Mouse (Mus musculus) stomach, embryonic 14.5 days (tissue): ENCODE data around the gene 4930590J08Rik. TPM values are rescaled to one million over a fixed set of nuclear protein-coding genes. Genes with fewer than 3 reads are reported as not detected.

ENCODE experiments used
- ATAC-seq: fragments of 200-750 bp; cut with Nextera tagmentation; 2 replicates; pipeline ENCODE4 v1.8.0; 2017; ENCODE audit warnings: low read depth, moderate TSS enrichment; ENCODE audit not compliant: insufficient number of reproducible peaks, insufficient read depth, low FRiP score
- H3K27ac ChIP-seq: fragments of 300-500 bp; sonication (generic); 2 replicates; pipeline ENCODE4 v1.5.1; 2014; ENCODE audit warnings: mild to moderate bottlenecking, low read length, moderate library complexity, mixed read lengths
- H3K27me3 ChIP-seq: fragments of 300-500 bp; sonication (generic); 2 replicates; pipeline ENCODE4 v1.6.1; 2014; ENCODE audit warnings: low read length, control low read depth, mixed read lengths; ENCODE audit not compliant: control insufficient read depth, insufficient read depth
- H3K36me3 ChIP-seq: fragments of 300-500 bp; sonication (generic); 2 replicates; pipeline ENCODE4 v1.6.1; 2014; ENCODE audit warnings: mild to moderate bottlenecking, control low read depth, low read length, moderate library complexity, mixed read lengths; ENCODE audit not compliant: control insufficient read depth, insufficient read depth
- H3K4me1 ChIP-seq: fragments of 300-500 bp; sonication (generic); 2 replicates; pipeline ENCODE4 v1.6.1; 2014; ENCODE audit warnings: low read length, control low read depth, mixed read lengths; ENCODE audit not compliant: control insufficient read depth, insufficient read depth
- H3K4me2 ChIP-seq: fragments of 300-500 bp; sonication (generic); replicated peaks from 2 replicates; pipeline ENCODE4 v1.6.1; 2014; ENCODE audit warnings: low read depth, low read length, control low read depth
- H3K4me3 ChIP-seq: fragments of 300-500 bp; sonication (generic); 2 replicates; pipeline ENCODE4 v1.5.1; 2014; ENCODE audit warnings: low read depth, low read length, control low read depth
- H3K9ac ChIP-seq: fragments of 300-500 bp; sonication (generic); replicated peaks from 2 replicates; pipeline ENCODE4 v1.6.1; 2014; ENCODE audit warnings: low read depth, mild to moderate bottlenecking, control low read depth, low read length, moderate library complexity, mixed read lengths
- H3K9me3 ChIP-seq: fragments of 300-500 bp; sonication (generic); 2 replicates; pipeline ENCODE4 v1.6.1; 2016; ENCODE audit warnings: low read depth, low read length, control low read depth; ENCODE audit not compliant: control insufficient read depth
- WGBS: fragments of 180-500 bp; shearing (Covaris S2); extraction: QIAGEN DNeasy Blood & Tissue Kit; methylation state at CpG from one replicate; pipeline ENCODE4 v1.1.7; 2014; 5-methylcytosine and 5-hydroxymethylcytosine counted together
- polyA plus RNA-seq: library from polyadenylated mRNA; unstranded; fragments of >200 nt; fragmentation: Nextera tagmentation; extraction: Ambion mirVana; gene quantifications from 2 replicates; pipeline ENCODE4 v1.2.1, GENCODE M21; 2014

4930590J08Rik gene
- polyA plus RNA-seq, 1 experiment from 2014 or later = 0.49 TPM

GRCm38 (mm10) chr6:91996072-91996471 lies 93.5 kb downstream of the 4930590J08Rik start:
- no peak for ATAC-seq
- Histone ChIP-seq H3K36me3 (no peaks in the 10 kb centered on the region), H3K9me3 (no peaks in the 10 kb centered on the region), H3K27me3 (no peaks in the 10 kb centered on the region), H3K27ac (no peak overlapping the region), H3K4me3 (no peak overlapping the region), H3K4me2 (no peak overlapping the region), H3K9ac (no peak overlapping the region), H3K4me1 (no peaks in the 10 kb centered on the region)
- WGBS = 78% methylated on average over 8 of the region's 8 CpGs

Other genes with a start within 250 kb of the 4930590J08Rik start
- gene Slc6a6, start 218.8 kb upstream of the 4930590J08Rik start, polyA plus RNA-seq = 60.3 and 65.1 TPM in 2 replicates
- 0.27 and 0.33 TPM in 2 replicates for gene Grip2, start 75.6 kb upstream of the 4930590J08Rik start, polyA plus RNA-seq
- gene Ccdc174, start 24.8 kb upstream of the 4930590J08Rik start, polyA plus RNA-seq = 33.8 and 37.5 TPM in 2 replicates
- gene Fgd5, start 76.1 kb downstream of the 4930590J08Rik start, polyA plus RNA-seq = 5.1 and 5.5 TPM in 2 replicates
- gene Nr2c2, start 188.6 kb downstream of the 4930590J08Rik start, polyA plus RNA-seq = 25.5 and 31.1 TPM in 2 replicates